21 mouse cellular contexts compared by ENCODE assay signal in the genomic region with DNA sequence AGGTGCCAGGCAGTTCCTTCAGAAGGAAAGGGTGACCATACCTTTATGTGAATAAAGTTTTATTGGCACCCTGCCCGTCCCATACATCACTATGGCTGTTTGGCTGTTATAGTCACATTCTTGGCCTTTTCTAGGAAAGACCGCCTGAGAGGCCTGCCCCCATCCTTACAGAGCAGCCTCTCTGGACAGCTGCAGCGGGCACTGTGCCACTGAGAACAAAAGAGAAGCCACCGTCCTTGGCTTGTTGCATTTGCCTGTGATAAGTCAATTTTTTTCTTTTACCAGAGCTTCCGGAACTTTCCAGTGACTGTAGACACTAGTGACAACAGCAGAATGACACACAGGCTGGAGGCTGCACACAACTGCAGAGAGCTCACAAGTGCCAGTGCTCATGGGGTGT. TPM values are rescaled to one million over a fixed set of nuclear protein-coding genes. Genes with fewer than 3 reads are reported as not detected.
A peak's percentile ranks its signal among the peaks of the same experiment; 100 is the strongest.
DNase-seq lines count a peak whose midpoint lies in the region; ATAC-seq lines count a peak whose summit lies in the region.
"Had no signal": no experiment of that assay in that cellular context is flagged by ENCODE, and none has a peak within 500 bp of the region (broad histone marks: within the 10 kb centered on the region; RNA-seq: fewer than 3 reads in every experiment).

No protein-coding gene starts in this region.

- 73% methylated on average over 5 of the region's 5 CpGs for WGBS in heart, embryonic 13.5 days
- WGBS in heart, embryonic 10.5 days: 78% methylated on average over 5 of the region's 5 CpGs
- WGBS in midbrain, embryonic 10.5 days: 90% methylated on average over 5 of the region's 5 CpGs
- 84% methylated on average over 5 of the region's 5 CpGs for WGBS in midbrain, embryonic 13.5 days
- WGBS in neural tube, embryonic 14.5 days: 52% methylated on average over 5 of the region's 5 CpGs

- H3K4me1 ChIP-seq in heart, embryonic 13.5 days: peaks cover 12% of the 10 kb centered on the region
- peaks cover 18% of the 10 kb centered on the region for H3K4me1 ChIP-seq in heart, embryonic 10.5 days
- H3K4me1 ChIP-seq in midbrain, embryonic 10.5 days: peaks cover 7% of the 10 kb centered on the region
- H3K4me1 ChIP-seq in midbrain, embryonic 13.5 days (replicated peaks): peaks cover 12% of the 10 kb centered on the region
- peaks cover 3% of the 10 kb centered on the region; the same call in 1 of the 2 replicates for H3K4me1 ChIP-seq in neural tube, embryonic 14.5 days (ENCODE audit: control insufficient read depth, insufficient read depth, low read length)

- H3K36me3 ChIP-seq in heart, embryonic 13.5 days: peaks cover 6% of the 10 kb centered on the region
- H3K36me3 ChIP-seq in heart, embryonic 10.5 days: peaks cover 4% of the 10 kb centered on the region; the same call in 1 of the 2 replicates
- H3K36me3 ChIP-seq in midbrain, embryonic 10.5 days: peaks cover 25% of the 10 kb centered on the region
- peaks cover 8% of the 10 kb centered on the region for H3K36me3 ChIP-seq in midbrain, embryonic 13.5 days
- no peaks in the 10 kb centered on the region for H3K36me3 ChIP-seq in neural tube, embryonic 14.5 days (ENCODE audit: control insufficient read depth, insufficient read depth, low read length)

- no peaks in the 10 kb centered on the region for H3K9me3 ChIP-seq in heart, embryonic 13.5 days
- no peaks in the 10 kb centered on the region for H3K9me3 ChIP-seq in heart, embryonic 10.5 days
- no peaks in the 10 kb centered on the region for H3K9me3 ChIP-seq in midbrain, embryonic 10.5 days (replicated peaks)
- H3K9me3 ChIP-seq in midbrain, embryonic 13.5 days: no peaks in the 10 kb centered on the region
- no peaks in the 10 kb centered on the region for H3K9me3 ChIP-seq in neural tube, embryonic 14.5 days (ENCODE audit: control insufficient read depth, low read length)
- H3K9me3 ChIP-seq: forebrain, embryonic 12.5 days; heart, embryonic 15.5 days; liver, embryonic 15.5 days had no signal

- ATAC-seq in heart, embryonic 13.5 days (ENCODE audit: extremely low read depth, insufficient number of reproducible peaks, low FRiP score, low TSS enrichment): no peak
- ATAC-seq in midbrain, embryonic 13.5 days: no peak
- 0 out of 2 replicates have a peak, but pooled peaks have one; percentile 9 for ATAC-seq in neural tube, embryonic 14.5 days (ENCODE audit: low read depth)

- no peak overlapping the region for H3K4me2 ChIP-seq in heart, embryonic 13.5 days
- H3K4me2 ChIP-seq in midbrain, embryonic 13.5 days (replicated peaks): no peak overlapping the region
- no peak overlapping the region for H3K4me2 ChIP-seq in neural tube, embryonic 14.5 days (ENCODE audit: low read depth, low read length)
- H3K4me2 ChIP-seq: forebrain, embryonic 12.5 days; heart, embryonic 15.5 days; liver, embryonic 15.5 days had no signal

- H3K4me3 ChIP-seq in heart, embryonic 13.5 days: no peak overlapping the region
- H3K4me3 ChIP-seq in heart, embryonic 10.5 days: no peak overlapping the region
- H3K4me3 ChIP-seq in midbrain, embryonic 10.5 days: no peak overlapping the region
- no peak overlapping the region for H3K4me3 ChIP-seq in midbrain, embryonic 13.5 days (replicated peaks)
- H3K4me3 ChIP-seq in neural tube, embryonic 14.5 days (ENCODE audit: low read depth, low read length): no peak overlapping the region
- H3K4me3 ChIP-seq: forebrain, embryonic 12.5 days; heart, embryonic 15.5 days; liver, embryonic 15.5 days; myocyte had no signal

- no peak overlapping the region for H3K27ac ChIP-seq in heart, embryonic 13.5 days (replicated peaks)
- H3K27ac ChIP-seq in heart, embryonic 10.5 days: no peak overlapping the region
- H3K27ac ChIP-seq in midbrain, embryonic 10.5 days (replicated peaks): peak overlapping the region; percentile 23; the same call in 1 of the 2 replicates
- no peak overlapping the region for H3K27ac ChIP-seq in midbrain, embryonic 13.5 days
- peak overlapping the region; percentile 28; the same call in 1 of the 2 replicates for H3K27ac ChIP-seq in neural tube, embryonic 14.5 days (ENCODE audit: low read depth, low read length)
- H3K27ac ChIP-seq: forebrain, embryonic 12.5 days; heart, embryonic 15.5 days; liver, embryonic 15.5 days had no signal

- DNase-seq in heart, embryonic 10.5 days (ENCODE audit: low spot score): no peak
- DNase-seq in midbrain, embryonic 10.5 days (ENCODE audit: low spot score): no peak
- peak; percentile 79 for DNase-seq in adrenal gland, postnatal 10 days
- DNase-seq in right cerebral cortex, postnatal 25 days: no peak
- no peak for DNase-seq in urinary bladder, postnatal 25 days (ENCODE audit: low spot score)
- DNase-seq: cerebellum, postnatal 25 days; gastrocnemius, postnatal 25 days; kidney, adult 2 months; kidney, postnatal 36 days; layer of hippocampus, adult 9-11 months; lung, postnatal 14 days; right cerebral cortex, postnatal 4 days; thymus, postnatal 36 days had no signal

- H3K9ac ChIP-seq in heart, embryonic 13.5 days: 0 out of 2 replicates have a peak overlapping the region, but pooled peaks have one; percentile 14
- H3K9ac ChIP-seq in midbrain, embryonic 13.5 days (replicated peaks): no peak overlapping the region
- H3K9ac ChIP-seq in neural tube, embryonic 14.5 days (replicated peaks; ENCODE audit: low read depth, low read length): no peak overlapping the region
- H3K9ac ChIP-seq: forebrain, embryonic 12.5 days; heart, embryonic 15.5 days; liver, embryonic 15.5 days had no signal

- H3K27me3 ChIP-seq in heart, embryonic 13.5 days (replicated peaks): peaks cover 8% of the 10 kb centered on the region; the same call in 1 of the 2 replicates
- peaks cover 28% of the 10 kb centered on the region for H3K27me3 ChIP-seq in heart, embryonic 10.5 days (ENCODE audit: insufficient read depth, poor library complexity, severe bottlenecking)
- H3K27me3 ChIP-seq in midbrain, embryonic 10.5 days (ENCODE audit: low read depth, poor library complexity, severe bottlenecking): peaks cover 18% of the 10 kb centered on the region
- H3K27me3 ChIP-seq in midbrain, embryonic 13.5 days: 0 out of 2 replicates have a peak, but pooled peaks cover 3% of the 10 kb centered on the region
- H3K27me3 ChIP-seq in neural tube, embryonic 14.5 days (ENCODE audit: control insufficient read depth, insufficient read depth, low read length): no peaks in the 10 kb centered on the region
- H3K27me3 ChIP-seq: forebrain, embryonic 12.5 days; heart, embryonic 15.5 days; liver, embryonic 15.5 days had no signal

RNA-seq across cellular contexts. Expression of a gene that starts 25.9 kb away (rescaled TPM):
- 4.7 and 4.9 TPM in 2 replicates for polyA plus RNA-seq in heart, embryonic 13.5 days (2015; fragmentation: Nextera tagmentation; extraction: Ambion mirVana)
- polyA plus RNA-seq in heart, embryonic 10.5 days (2016; fragmentation: Nextera tagmentation; extraction: Ambion mirVana): 4.0 and 4.8 TPM in 2 replicates
- polyA plus RNA-seq in midbrain, embryonic 10.5 days (2016; fragmentation: Nextera tagmentation; extraction: Ambion mirVana): 9.8 TPM in 2 replicates
- 4.0 and 6.3 TPM in 2 replicates for polyA plus RNA-seq in midbrain, embryonic 13.5 days (2015; fragmentation: Nextera tagmentation; extraction: Ambion mirVana)
- total RNA-seq in adrenal gland, postnatal 10 days (2021): 1 to 10 TPM; 5.5 to 5.7 TPM
- 3.6 and 4.6 TPM in 2 replicates for polyA plus RNA-seq in neural tube, embryonic 14.5 days (2014; fragmentation: Nextera tagmentation; extraction: Ambion mirVana)

RNA-seq across cellular contexts. Expression of a gene that starts 34.9 kb away (rescaled TPM):
- 0.78 and 1.0 TPM in 2 replicates for polyA plus RNA-seq in heart, embryonic 13.5 days (2015; fragmentation: Nextera tagmentation; extraction: Ambion mirVana)
- 1.3 and 2.1 TPM in 2 replicates for polyA plus RNA-seq in heart, embryonic 10.5 days (2016; fragmentation: Nextera tagmentation; extraction: Ambion mirVana)
- polyA plus RNA-seq in midbrain, embryonic 10.5 days (2016; fragmentation: Nextera tagmentation; extraction: Ambion mirVana): 1.5 and 2.2 TPM in 2 replicates
- polyA plus RNA-seq in midbrain, embryonic 13.5 days (2015; fragmentation: Nextera tagmentation; extraction: Ambion mirVana): 1.7 and 1.9 TPM in 2 replicates
- total RNA-seq in adrenal gland, postnatal 10 days (2021): under 1 TPM; 0.27 to 0.42 TPM
- polyA plus RNA-seq in neural tube, embryonic 14.5 days (2014; fragmentation: Nextera tagmentation; extraction: Ambion mirVana): 0.53 and 0.70 TPM in 2 replicates

RNA-seq across cellular contexts. Expression of a gene that starts 40.4 kb away (rescaled TPM):
- 31.9 and 33.2 TPM in 2 replicates for polyA plus RNA-seq in heart, embryonic 13.5 days (2015; fragmentation: Nextera tagmentation; extraction: Ambion mirVana)
- polyA plus RNA-seq in heart, embryonic 10.5 days (2016; fragmentation: Nextera tagmentation; extraction: Ambion mirVana): 39.6 and 41.4 TPM in 2 replicates
- polyA plus RNA-seq in midbrain, embryonic 10.5 days (2016; fragmentation: Nextera tagmentation; extraction: Ambion mirVana): 44.7 and 45.6 TPM in 2 replicates
- 63.7 TPM in 2 replicates for polyA plus RNA-seq in midbrain, embryonic 13.5 days (2015; fragmentation: Nextera tagmentation; extraction: Ambion mirVana)
- total RNA-seq in adrenal gland, postnatal 10 days (2021): 10 to 100 TPM; 27.6 to 34.5 TPM
- polyA plus RNA-seq in neural tube, embryonic 14.5 days (2014; fragmentation: Nextera tagmentation; extraction: Ambion mirVana): 79.0 and 81.0 TPM in 2 replicates

RNA-seq across cellular contexts. Expression of a gene that starts 47.6 kb away (rescaled TPM):
- 7.9 and 8.6 TPM in 2 replicates for polyA plus RNA-seq in heart, embryonic 13.5 days (2015; fragmentation: Nextera tagmentation; extraction: Ambion mirVana)
- 3.3 and 7.4 TPM in 2 replicates for polyA plus RNA-seq in heart, embryonic 10.5 days (2016; fragmentation: Nextera tagmentation; extraction: Ambion mirVana)
- 4.1 and 5.6 TPM in 2 replicates for polyA plus RNA-seq in midbrain, embryonic 10.5 days (2016; fragmentation: Nextera tagmentation; extraction: Ambion mirVana)
- 2.9 and 4.0 TPM in 2 replicates for polyA plus RNA-seq in midbrain, embryonic 13.5 days (2015; fragmentation: Nextera tagmentation; extraction: Ambion mirVana)
- 1 to 10 TPM; 5.9 to 6.3 TPM for total RNA-seq in adrenal gland, postnatal 10 days (2021)
- 1.9 and 2.9 TPM in 2 replicates for polyA plus RNA-seq in neural tube, embryonic 14.5 days (2014; fragmentation: Nextera tagmentation; extraction: Ambion mirVana)
- total RNA-seq: megakaryocyte-erythroid progenitor cell, adult 5-6 weeks had no signal

Comparison
In these comparisons a context has a peak if more than half of its experiments do, and no peak if none do; other contexts are left out.
1. H3K27ac ChIP-seq: peak in midbrain, embryonic 10.5 days (single experiment) and neural tube, embryonic 14.5 days (single experiment); none in heart, embryonic 13.5 days (single experiment), heart, embryonic 10.5 days (single experiment) and midbrain, embryonic 13.5 days (single experiment).